Mouse (Mus musculus): ENCODE results near the gene Lef1.

The Lef1 gene

DNA sequence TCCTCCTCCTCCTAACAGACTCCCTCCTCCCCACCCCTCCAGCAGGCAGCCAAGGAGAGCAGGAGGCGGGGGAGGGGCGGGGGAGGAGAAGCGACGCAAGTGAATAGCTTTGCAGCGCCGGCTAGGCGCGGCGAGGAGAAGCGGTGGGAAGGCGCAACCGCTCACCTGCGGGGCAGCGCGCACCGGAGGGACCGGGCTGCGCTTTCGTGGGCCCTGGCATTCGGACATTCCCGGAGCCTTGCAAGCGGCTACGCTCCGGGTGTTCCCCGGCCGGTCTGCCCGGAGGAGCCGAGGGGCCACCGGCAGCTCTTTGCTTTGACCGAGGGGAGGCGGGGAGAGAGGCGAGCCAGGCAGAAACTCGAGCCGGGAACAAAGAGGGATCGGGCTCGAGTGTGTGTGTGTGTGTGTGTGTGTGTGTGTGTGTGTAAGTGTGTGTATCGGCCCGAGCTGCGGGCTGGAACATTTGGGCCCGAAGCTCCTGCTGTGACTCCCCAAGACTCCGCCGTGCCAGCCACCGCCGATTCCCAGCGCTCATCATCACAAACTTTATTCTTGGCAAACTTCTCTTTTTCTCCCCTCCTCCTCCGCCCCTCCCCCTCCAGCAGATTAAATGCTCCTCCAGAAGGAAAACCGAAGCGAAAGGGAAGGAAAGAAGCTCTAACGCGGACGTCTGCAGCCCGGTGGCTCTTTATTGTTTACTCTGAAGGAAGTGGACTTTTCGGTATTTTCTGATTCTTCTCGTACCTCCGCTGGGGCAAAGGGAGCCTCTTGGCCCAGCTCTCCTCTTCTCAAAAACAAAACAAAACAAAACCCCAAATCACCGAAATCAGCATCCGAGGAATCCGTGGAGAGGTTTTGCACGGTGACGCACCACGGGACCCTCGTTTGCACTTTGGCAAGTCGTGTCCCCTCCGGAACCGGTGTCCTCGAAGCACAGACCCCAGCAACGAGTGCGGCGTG is at the start of gene Lef1:
Gene Lef1 (plus strand): TSS at position 281 of the 960 bp plus-strand sequence.
- no peak for DNase-seq (ENCODE audit: low spot score in 2 of 2)

DNA sequence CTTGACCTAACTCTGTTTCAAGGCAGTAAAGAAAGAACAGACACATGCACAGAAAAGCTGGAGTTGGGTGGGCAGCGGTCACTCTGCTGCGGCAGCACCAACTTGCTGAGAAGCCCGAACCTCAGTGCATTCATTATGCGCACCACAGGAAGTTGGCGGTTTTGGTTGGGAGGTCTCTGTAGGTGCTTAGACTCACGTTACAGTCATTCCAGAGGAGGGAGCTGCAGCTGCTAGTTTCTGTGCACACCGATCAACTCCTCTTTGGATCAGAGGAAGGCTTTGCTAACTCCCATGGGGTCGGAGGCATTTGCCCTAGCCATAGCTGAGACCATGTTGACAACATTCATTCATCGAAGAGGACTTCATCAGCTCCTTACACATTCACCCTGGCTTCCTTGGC is 45.3 kb upstream of the Lef1 start:
- DNase-seq (ENCODE audit: low spot score in 2 of 2): no peak

DNA sequence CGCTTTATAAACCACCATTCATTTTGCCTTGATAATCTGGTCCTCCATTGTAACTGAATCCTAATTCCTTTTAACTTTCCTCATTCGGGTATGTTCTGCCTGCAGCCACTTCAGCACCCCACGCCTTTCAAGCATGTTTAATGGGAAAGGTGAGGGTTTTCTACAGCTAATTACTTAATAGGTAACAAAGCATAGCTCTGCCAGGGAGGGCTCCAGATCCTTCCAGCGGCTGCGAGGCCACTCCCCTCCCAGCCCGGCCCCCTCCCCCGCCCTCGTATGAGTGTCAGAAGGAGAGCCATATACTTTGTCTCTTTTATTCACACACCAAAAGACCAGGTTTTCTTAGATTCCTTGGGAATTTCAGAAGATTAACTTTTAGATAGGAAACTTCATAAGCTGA is 44.1 kb upstream of the Lef1 start:
- no peak for DNase-seq (ENCODE audit: low spot score in 2 of 2)

DNA sequence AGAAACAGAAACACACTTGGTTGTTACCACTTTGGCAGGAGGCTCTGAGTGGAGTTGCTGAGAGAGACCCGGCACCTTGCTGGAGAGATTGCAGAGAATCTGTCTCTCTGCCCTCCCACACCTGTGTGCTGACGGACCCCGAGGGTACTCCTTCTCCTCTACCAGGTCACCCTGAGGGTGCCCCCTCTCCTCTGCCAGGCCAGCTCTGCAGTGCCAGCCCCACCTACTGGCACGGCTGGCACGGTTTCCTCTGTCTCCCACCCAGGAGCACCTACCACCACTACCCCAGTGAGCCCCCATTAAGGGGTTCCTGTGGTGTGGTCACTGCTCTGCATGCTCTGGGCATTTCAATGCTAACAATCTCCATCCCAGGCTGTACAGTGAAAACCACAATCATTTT is 42.3 kb upstream of the Lef1 start:
- no peak for DNase-seq (ENCODE audit: low spot score in 2 of 2)

DNA sequence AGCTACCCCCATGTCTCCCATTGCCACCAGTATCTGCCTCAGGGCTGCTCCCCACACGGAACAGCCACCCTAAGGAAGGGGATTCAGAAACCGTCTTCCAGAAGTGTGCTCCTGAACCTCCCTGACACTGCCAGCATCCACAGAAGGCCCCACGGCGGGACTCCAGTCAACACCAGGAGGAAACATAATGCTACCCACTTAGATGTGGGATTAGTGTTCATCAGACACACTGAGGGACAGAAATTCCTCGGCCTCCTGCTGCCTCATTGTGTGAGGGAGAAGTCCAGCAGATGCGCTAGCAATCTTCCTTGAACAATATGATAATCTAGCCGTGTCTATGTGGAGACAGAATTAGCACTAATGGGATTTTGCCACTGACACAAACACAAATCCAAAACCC is 40.1 kb upstream of the Lef1 start:
- no peak for DNase-seq (ENCODE audit: low spot score in 2 of 2)

DNA sequence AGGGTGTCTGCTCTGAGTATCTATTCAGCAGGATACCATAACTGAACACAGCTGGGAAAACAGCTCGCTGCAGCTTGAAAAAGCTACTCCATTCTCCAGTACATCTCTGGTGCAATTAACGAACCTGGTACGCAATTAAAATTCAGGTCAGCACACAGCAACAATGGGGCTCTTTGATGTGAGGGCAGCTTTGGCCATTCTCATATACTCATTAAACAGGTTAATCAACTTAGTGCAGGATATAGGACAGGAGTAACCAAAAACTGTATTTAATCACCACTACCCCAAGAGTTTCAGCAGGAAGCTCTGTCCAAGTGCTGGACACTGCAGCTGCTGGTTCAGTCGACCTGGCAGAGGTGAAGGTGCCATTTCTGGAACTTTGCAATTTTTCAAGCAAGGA is 37.6 kb upstream of the Lef1 start:
- DNase-seq (ENCODE audit: low spot score in 2 of 2): no peak

DNA sequence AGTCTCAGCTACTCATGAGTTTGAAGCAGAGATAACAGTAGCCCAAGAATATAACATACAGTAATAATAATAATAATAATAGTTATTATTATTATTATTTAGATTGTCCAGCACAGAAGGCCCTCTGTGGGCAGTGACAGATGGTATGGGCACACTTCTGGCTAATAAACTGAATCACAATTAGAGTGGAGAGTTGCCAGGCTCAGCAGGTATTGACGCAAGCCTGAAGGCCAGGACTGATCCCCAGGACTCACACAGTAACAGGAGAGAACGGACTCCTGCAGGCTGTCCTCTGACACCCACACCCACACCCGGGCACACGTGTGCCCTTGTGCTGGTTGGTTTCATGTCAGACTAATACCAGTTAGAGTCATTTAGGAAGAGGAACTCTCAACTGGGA is 36.3 kb upstream of the Lef1 start:
- DNase-seq (ENCODE audit: low spot score in 2 of 2): no peak

DNA sequence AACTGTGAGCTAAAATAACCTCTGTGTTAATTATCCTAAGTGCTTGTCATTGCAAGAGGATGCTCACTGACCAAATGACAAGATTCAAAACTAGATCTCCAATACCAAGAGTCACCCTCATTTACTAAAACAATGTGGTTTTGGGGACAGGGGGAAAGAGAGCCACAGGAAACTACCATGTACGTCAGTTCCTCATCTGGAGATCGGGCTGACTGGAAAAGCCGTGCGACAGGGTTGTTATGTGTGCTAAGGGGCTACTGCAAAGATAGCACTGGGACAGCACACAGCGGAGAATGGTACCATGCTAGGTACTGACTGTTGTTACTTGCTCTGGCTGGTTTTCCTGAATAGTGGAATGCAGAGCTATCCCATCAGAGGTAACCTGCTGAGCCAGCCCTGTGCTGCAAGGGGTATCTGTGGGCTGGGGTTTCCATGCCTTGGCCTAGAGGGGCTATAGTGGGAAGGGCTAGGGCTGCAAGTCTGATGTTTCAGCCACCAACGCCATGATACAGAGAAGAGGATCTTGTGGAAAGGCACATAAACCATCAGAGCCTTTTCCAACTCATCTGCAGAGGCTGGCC is 32.1 kb upstream of the Lef1 start:
- DNase-seq (ENCODE audit: low spot score in 2 of 2): no peak

DNA sequence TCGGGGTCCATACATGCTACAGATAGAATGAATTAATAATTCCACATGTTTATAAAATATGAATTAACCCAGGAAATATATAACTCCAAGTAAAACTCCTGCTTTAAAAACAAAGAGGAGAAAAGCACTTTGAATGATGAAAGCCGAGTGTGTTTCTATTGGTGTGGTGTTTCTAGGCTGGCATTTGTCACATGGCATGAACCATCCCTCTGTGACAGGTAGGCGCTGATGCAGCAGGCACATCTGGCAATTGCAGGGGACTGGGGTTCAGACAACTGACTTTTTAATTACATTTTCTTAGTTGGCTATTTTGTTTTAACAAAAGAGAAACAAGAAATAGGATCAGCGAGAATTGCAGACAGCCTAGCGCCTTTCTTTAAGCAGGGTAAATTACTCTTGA is 31.6 kb upstream of the Lef1 start:
- no peak for DNase-seq (ENCODE audit: low spot score in 2 of 2)

DNA sequence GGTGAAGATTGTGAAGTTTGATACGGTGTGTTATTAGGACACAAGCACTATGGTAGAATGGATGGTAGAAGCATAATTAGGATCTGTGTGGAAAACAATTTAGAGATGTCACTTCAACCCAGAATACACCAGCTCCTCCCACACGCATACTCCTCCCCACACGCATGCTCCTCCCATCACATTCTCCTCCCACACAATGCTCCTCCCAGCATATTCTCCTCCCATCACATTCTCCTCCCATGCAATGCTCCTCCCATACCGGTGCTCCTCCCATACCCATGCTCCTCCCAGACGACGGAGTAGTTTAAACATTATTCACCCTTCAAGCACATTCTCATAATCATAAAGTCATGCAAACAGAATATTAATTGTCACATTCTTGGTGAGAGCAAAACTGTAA is 26.5 kb upstream of the Lef1 start:
- no peak for DNase-seq (ENCODE audit: low spot score in 2 of 2)

DNA sequence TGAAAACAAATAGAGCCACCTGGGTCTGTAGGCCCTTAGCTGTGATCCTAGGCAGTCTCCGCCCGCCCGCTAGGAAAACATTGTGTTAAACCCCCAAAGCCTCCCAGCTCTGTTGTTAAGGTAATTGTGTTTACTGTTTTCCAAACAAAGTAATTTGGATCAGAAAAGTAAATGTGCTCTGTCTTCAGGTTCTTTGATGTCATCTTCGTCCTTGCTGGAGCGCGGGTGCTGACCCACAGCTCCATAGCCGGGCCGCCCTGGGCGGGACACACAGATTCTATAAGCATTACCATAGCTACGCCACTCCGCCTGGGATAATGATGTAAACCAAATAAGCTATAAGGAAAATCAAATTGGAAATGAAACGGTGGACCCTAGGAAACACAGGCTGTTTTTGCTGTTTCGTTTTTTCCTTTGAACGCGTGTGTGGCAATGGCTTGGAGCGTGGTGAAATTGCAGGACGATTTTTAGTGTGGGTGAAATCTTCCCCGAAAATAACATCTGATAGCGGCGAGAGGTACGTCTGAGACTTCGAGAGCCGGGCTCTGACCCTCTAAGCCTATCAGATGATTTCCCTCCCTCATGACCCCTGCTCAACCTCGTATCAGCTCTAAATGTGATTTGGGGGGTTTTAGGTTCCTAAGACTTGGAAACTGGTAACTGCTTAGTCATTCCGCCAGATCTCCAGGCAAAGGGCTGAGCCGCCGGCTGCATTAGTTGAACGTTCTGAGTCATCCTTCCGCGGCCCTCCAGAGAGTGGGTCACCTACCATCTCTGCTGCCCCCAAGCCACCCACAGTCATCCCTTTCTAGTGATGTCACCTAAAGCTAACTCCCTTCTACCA is 25.3 kb upstream of the Lef1 start:
- DNase-seq (ENCODE audit: low spot score in 2 of 2): no peak

DNA sequence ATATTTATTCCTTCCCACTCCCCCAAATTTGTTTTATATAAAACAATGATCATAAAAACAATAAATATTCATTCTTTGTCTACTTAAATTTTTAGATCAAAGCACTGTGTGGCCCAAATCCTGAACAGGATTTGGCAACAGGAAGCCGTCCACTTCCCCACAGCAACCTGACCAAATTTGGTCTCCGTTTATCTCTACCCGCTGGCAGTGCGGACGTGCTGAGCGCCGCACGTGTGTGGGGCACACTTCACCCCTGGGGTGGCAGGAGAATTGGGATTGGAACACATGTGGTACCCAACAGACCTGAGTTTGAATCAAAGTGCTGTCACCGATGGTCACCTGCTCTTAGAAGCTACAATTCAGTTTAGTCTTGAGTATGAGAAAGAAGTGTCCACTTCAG is 24.3 kb upstream of the Lef1 start:
- no peak for DNase-seq (ENCODE audit: low spot score in 2 of 2)

DNA sequence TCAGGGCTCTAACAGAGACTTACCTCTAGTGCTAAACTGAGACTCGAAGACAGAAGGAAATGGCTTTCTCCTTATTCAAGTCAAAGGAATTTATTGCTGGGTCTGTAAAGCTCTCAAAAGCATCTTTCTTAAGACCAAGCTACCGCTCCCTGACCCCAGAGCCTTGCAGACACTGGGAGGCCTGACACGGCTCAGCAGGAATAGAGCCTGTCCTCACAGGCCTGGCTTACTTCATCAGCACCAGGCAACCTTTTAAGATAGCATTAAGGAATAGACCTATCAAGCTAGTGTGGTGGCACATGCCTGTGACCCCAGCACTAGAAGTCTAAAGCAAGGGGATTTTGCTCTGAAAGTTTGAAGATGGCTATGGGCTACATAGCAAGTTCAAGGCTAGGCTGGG is 20.6 kb upstream of the Lef1 start:
- no peak for DNase-seq (ENCODE audit: low spot score in 2 of 2)

DNA sequence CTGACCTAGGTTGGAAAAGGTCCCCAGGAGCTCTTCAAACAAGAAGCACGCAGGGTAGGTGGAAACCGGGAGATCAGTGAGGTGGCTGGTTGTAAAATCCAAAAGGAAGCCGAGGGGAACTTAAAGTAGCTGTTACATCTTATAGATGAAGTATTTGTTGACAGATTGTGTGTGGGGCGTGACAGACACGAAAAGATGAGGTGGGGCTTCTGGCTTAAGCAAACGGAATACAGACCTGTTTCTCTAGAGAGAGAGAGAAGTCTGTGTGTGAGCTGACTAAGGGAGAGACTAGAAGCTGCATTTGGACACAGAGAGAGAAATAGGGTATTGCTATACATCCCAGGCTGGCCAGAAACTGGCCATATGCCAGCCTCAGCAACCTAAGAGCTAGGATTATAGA is 18.2 kb upstream of the Lef1 start:
- DNase-seq (ENCODE audit: low spot score in 2 of 2): no peak

DNA sequence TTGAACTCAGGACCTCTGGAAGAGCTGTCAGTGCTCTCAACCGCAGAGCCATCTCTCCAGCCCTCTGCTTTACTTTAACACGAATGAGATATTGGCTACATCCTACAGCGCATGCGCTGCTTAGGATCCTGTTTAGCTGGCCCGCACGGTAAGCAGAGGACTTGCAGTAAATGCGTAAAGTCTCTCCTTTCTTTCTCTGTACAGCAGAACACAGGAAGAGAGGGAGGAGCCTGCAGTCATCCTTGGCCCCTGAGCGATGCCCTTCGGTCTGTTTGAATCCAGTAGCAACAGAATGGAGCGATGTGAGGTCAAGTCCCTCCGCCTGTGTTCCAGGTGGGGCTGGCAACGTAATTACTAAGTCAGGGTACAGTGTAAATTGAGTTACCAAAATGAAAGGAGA is 16.5 kb upstream of the Lef1 start:
- no peak for DNase-seq (ENCODE audit: low spot score in 2 of 2)

DNA sequence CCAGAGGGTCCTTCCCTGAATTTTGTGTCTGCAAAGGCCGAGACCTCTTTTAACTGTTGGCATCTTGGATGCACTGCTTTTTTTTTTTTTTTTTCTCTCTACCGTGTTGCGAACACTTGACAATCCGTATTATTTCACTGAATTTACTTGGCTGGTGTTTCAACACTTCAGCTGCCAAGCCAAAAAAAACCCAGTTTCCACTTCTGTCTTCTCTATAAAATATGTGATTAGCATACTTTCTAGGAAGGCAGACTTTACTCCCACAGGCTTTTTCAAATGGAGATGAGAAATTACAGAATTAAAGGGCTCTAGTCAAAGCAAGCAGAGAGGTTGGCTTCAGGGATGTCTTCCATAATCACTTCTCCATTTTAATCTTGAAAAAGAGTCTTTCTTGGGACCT is 14.2 kb upstream of the Lef1 start:
- DNase-seq (ENCODE audit: low spot score in 2 of 2): no peak

DNA sequence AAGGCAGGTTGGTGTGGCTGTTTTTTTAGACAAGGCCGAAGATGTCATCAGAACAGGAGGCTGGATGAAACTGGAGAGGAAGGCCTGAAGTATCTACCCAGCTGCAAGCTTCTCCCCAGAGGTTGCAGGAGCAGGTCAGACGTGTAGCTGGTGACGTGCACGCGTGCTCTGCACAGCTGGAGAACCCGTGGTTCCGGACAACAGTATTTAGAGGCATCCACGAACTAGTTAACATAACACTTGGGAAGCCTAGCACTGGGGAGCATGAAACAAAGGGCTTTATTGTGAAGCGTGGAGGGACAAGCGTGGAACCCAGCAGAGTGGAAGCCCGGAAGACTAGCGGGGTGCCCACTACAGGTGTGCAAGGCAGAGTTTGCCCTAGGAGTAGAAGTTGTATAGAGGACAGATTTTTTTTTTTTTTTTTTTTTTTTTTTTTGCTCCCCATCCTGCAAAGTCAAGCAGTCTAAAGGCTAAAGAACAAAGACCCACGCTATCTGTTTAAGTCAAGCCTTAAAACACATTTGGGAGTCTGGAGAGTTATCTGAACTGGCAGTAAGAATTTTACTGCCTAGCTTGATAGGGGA is 8.0 kb upstream of the Lef1 start:
- no peak for DNase-seq (ENCODE audit: low spot score in 2 of 2)

DNA sequence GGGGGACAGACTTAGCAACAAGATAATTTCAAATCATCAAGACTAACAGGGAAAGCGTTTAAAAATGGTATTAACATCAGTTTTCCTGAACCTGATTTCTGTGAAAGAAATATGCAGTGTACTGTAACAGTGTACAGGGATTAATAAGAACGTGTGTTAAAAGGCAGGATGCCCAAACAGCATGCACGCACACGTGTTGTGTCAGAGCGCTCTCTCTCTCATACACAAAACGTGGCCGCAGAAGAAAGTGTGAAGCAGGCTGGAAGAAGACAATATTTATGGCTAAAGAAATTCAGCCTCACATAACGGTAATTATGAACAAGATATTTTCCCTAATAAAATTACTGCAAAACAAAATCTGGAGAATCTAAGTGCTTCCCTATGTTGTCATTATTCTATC is 4.9 kb upstream of the Lef1 start:
- DNase-seq (ENCODE audit: low spot score in 2 of 2): no peak

DNA sequence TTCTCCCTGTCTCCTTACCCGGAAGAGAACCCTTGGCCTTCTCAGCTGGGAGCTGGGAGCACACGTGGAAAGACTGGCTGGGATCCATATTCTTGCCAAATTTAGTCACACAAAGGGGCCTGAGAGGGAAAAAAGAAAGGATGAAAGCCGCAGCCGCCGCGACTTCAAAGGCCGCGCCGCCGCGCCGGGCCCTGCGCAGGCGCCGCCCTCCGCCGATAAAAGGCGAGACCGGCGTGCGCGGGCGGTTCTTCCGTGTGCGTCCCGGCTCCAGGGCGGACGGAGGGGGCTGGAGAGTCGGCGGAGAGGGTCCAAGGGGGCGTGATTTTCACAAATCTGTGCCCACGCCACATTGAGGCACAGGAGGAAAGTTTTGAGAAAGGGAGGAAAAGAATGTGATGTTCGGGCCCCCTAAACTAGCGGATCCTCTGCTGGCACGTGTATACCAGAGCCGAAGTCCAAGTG is 4.3 kb upstream of the Lef1 start:
- no peak for DNase-seq (ENCODE audit: low spot score in 2 of 2)

DNA sequence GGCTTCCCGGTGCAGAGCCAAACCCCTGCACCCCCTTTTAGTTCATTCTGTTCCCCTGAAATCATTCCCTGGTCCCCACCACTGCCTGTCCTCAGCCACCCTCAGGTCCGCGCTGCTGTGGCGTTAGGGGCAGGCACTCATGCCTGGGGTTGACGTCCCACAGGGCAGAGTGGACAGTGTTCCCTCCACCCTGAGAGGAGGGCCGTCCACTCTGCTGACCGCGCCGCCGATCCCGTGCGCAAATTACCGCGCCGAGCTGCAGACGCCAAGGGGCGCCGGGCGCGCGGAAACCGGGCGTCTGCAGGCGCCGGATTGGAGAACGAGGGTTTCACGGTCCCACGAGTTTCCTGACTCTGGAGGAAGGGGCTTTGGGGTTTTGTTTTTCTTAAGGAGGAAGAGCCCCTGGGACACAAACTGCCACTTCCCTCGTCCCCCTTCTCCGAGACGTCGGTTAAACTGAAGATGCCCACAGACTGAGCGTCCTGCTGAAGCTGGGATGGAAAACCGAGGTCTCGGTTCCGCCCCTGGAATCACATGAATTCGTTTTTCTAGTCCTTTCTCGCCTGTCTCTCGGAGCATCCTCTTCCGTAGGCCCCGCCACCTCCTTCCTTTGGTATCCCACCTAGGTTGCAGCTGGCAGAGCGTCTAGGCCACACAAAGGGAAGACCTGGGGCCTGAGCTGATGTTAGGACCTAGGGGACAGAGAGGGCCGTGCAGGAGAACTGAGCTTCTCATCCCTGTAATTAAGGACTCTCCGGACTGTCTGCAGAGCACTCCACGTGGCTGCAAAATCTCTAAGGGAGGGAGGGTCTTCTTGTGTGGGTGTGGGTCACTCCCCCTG is 3.6 kb upstream of the Lef1 start:
- no peak for DNase-seq (ENCODE audit: low spot score in 2 of 2)
